Mouse (Mus musculus): ENCODE results near the gene Scap. TPM values are rescaled to one million over a fixed set of nuclear protein-coding genes. Genes with fewer than 3 reads are reported as not detected.
"Not testable (repeated sequence)": the region's sequence is repeated elsewhere in the genome, so short reads cannot be mapped to it uniquely, and the experiment has no call there.

Scap gene
- polyA plus RNA-seq, 1 experiment from 2014 or later, result 28.4 TPM

DNA sequence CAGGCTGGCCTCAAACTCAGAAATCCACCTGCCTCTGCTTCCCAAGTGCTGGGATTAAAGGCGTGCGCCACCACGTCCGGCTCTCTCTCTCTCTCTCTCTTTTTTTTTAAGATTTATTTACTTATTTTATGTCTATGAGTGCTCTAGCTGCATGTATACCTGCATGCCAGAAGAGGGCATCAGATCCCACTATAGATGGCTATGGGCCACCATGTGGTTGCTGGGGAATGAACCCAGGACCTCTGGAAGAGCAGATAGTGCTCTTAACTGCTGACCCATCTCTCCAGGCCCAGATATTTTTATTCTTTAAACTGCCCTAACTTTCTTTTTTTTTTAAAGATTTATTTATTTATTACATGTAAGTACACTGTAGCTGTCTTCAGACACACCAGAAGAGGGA is 70.2 kb downstream of the Scap start:
- H3K27me3 ChIP-seq (ENCODE audit: control insufficient read depth, insufficient read depth, low read length); H3K4me1 ChIP-seq (ENCODE audit: control insufficient read depth, insufficient read depth, low read length); ATAC-seq (ENCODE audit: insufficient number of reproducible peaks, insufficient read depth, low FRiP score, low read depth); H3K36me3 ChIP-seq (ENCODE audit: control insufficient read depth, insufficient read depth, low read length); H3K9me3 ChIP-seq (ENCODE audit: control insufficient read depth, low read depth, low read length); H3K4me3 ChIP-seq (ENCODE audit: low read depth, low read length); H3K27ac ChIP-seq (ENCODE audit: low read length); H3K9ac ChIP-seq (replicated peaks; ENCODE audit: low read depth, low read length); H3K4me2 ChIP-seq (replicated peaks; ENCODE audit: low read depth, low read length): not testable (repeated sequence)
- 86% methylated on average over 4 of the region's 4 CpGs for whole genome bisulfite sequencing

- H3K9me3 ChIP-seq (ENCODE audit: control insufficient read depth, low read depth, low read length), result no peaks in the 10 kb centered on the region
- peak overlapping the region; percentile 71 for H3K4me2 ChIP-seq (replicated peaks; ENCODE audit: low read depth, low read length)
- H3K27ac ChIP-seq (ENCODE audit: low read length), result peak overlapping the region; percentile 71; the same call in 1 of the 2 replicates
- H3K27me3 ChIP-seq (ENCODE audit: control insufficient read depth, insufficient read depth, low read length), result no peaks in the 10 kb centered on the region
- peak; percentile 16 for ATAC-seq (ENCODE audit: insufficient number of reproducible peaks, insufficient read depth, low FRiP score, low read depth)
- peak overlapping the region; percentile 64 for H3K4me3 ChIP-seq (ENCODE audit: low read depth, low read length)
- peaks cover 7% of the 10 kb centered on the region for H3K4me1 ChIP-seq (ENCODE audit: control insufficient read depth, insufficient read depth, low read length)
- H3K9ac ChIP-seq (replicated peaks; ENCODE audit: low read depth, low read length), result peak overlapping the region; percentile 72
- H3K36me3 ChIP-seq (ENCODE audit: control insufficient read depth, insufficient read depth, low read length), result peaks cover 9% of the 10 kb centered on the region
- under 1% methylated on average over 40 of the region's 41 CpGs for WGBS
These were observed 74.4 kb downstream of the Scap start for GRCm38 (mm10) chr9:110407311-110408098.

DNA sequence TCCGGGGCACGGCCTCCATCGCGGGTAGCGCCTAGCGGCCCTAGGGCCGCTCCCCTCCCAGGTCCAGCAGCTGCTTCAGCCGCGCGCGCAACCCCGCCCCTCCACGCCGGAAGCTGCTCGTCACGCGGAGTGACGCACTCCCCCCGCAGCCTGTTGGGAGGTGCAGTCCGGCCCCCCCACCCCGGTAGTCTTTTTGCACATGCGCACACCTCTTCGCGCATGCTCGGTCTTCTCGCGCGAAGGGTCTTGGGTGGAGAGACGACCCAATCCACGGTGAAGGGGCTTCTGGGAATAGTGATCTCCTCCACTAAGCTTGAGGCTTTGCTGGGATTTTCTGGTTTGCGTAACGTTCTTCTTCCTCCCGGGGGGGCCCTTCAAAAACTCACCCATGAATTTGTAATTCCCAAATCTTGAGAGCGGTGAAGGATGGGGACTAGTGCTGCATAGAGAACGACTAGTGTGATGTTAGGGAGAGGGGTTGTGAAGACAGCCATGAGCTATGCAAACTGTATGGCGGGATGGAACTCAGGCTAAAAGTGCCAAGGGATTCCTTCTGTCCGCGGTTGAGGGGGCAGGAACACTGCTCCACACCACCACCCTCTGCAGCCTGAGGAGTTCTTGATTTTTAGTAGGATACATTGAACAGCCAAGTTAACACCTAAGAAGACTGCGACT is 75.1 kb downstream of the Scap start, which contains the start of gene Ptpn23:
TSS of gene Ptpn23 (minus strand) at position 115 of the 675 bp plus-strand sequence.
- H3K27me3 ChIP-seq (ENCODE audit: control insufficient read depth, insufficient read depth, low read length), result no peaks in the 10 kb centered on the region
- peak within 1 kb of the TSS; percentile 71 for H3K4me2 ChIP-seq (replicated peaks; ENCODE audit: low read depth, low read length)
- H3K27ac ChIP-seq (ENCODE audit: low read length), result peak within 1 kb of the TSS; percentile 84
- peak within 1 kb of the TSS; percentile 72 for H3K9ac ChIP-seq (replicated peaks; ENCODE audit: low read depth, low read length)
- peaks cover 7% of the 10 kb centered on the region for H3K4me1 ChIP-seq (ENCODE audit: control insufficient read depth, insufficient read depth, low read length)
- peaks cover 6% of the 10 kb centered on the region; the same call in 1 of the 2 replicates for H3K36me3 ChIP-seq (ENCODE audit: control insufficient read depth, insufficient read depth, low read length)
- ATAC-seq (ENCODE audit: insufficient number of reproducible peaks, insufficient read depth, low FRiP score, low read depth), result peak; percentile 95
- no peaks in the 10 kb centered on the region for H3K9me3 ChIP-seq (ENCODE audit: control insufficient read depth, low read depth, low read length)
- H3K4me3 ChIP-seq (ENCODE audit: low read depth, low read length), result peak within 1 kb of the TSS; percentile 64
- WGBS, result under 1% methylated on average over 39 of the region's 39 CpGs

DNA sequence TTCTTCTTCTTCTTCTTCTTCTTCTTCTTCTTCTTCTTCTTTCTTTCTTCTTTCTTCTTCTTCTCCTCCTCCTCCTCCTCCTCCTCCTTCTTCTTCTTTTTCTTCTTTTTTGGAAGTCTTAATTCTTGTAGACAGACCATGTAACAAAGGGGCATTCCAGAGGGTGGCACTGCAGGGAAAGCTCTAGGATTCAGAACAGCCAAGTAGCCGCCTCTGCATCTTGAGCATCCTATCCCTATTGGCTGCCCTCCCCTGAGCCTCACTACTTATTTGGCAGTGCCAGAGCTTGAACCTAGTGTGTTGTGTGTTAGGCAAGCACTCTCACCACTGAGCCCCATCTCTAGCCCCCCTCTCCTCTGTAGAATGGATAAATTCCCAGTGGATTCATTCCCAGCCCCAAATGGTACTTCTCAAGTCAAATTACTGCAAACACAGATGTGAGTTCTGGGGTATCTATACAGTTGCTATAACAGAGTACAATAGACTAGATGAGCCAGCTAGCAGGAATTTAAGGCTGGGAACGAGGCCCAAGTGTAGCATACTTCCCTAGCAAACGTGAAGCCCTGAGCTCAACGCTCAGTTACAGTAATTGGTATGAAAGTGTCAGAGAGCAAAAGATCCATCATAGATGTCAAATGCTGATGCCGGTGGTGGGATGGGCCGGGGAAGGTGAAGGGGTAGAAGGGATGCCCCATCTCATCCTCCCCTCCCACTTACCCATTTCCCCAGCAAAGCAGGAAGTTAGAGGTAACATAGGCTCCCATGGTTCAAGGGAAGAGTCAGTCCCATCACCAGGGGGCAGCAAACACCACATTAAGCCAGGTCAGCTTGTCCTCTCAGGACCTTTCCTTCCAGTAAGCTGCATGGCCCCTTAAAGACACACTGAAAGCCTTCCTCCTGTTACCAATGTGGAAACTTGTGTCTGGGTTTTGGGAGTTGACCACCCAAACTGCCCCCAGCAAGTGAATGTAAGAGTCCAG is 78.1 kb downstream of the Scap start:
- H3K27me3 ChIP-seq (ENCODE audit: control insufficient read depth, insufficient read depth, low read length), result no peaks in the 10 kb centered on the region
- no peak overlapping the region for H3K4me2 ChIP-seq (replicated peaks; ENCODE audit: low read depth, low read length)
- 35% methylated on average over 6 of the region's 6 CpGs for WGBS
- no peak for ATAC-seq (ENCODE audit: insufficient number of reproducible peaks, insufficient read depth, low FRiP score, low read depth)
- H3K9ac ChIP-seq (replicated peaks; ENCODE audit: low read depth, low read length), result no peak overlapping the region
- no peak overlapping the region for H3K4me3 ChIP-seq (ENCODE audit: low read depth, low read length)
- H3K9me3 ChIP-seq (ENCODE audit: control insufficient read depth, low read depth, low read length), result no peaks in the 10 kb centered on the region
- no peaks in the 10 kb centered on the region for H3K36me3 ChIP-seq (ENCODE audit: control insufficient read depth, insufficient read depth, low read length)
- H3K4me1 ChIP-seq (ENCODE audit: control insufficient read depth, insufficient read depth, low read length), result peaks cover 7% of the 10 kb centered on the region
- H3K27ac ChIP-seq (ENCODE audit: low read length), result no peak overlapping the region

- Histone ChIP-seq H3K36me3 (ENCODE audit: control insufficient read depth, insufficient read depth, low read length) (no peaks in the 10 kb centered on the region), H3K27ac (ENCODE audit: low read length) (no peak overlapping the region), H3K4me1 (ENCODE audit: control insufficient read depth, insufficient read depth, low read length) (no peaks in the 10 kb centered on the region), H3K4me2 (replicated peaks; ENCODE audit: low read depth, low read length) (no peak overlapping the region), H3K4me3 (ENCODE audit: low read depth, low read length) (no peak overlapping the region), H3K9me3 (ENCODE audit: control insufficient read depth, low read depth, low read length) (no peaks in the 10 kb centered on the region), H3K9ac (replicated peaks; ENCODE audit: low read depth, low read length) (no peak overlapping the region), H3K27me3 (ENCODE audit: control insufficient read depth, insufficient read depth, low read length) (no peaks in the 10 kb centered on the region)
- 72% methylated on average over 7 of the region's 7 CpGs for WGBS
- ATAC-seq (ENCODE audit: insufficient number of reproducible peaks, insufficient read depth, low FRiP score, low read depth), result no peak
These were observed 79.8 kb downstream of the Scap start for GRCm38 (mm10) chr9:110412926-110413325.

GRCm38 (mm10) chr9:110413785-110414184 is 80.7 kb downstream of the Scap start:
- Histone ChIP-seq H3K9ac (replicated peaks; ENCODE audit: low read depth, low read length) (no peak overlapping the region), H3K27me3 (ENCODE audit: control insufficient read depth, insufficient read depth, low read length) (no peaks in the 10 kb centered on the region), H3K4me1 (ENCODE audit: control insufficient read depth, insufficient read depth, low read length) (no peaks in the 10 kb centered on the region), H3K36me3 (ENCODE audit: control insufficient read depth, insufficient read depth, low read length) (no peaks in the 10 kb centered on the region), H3K4me3 (ENCODE audit: low read depth, low read length) (no peak overlapping the region), H3K4me2 (replicated peaks; ENCODE audit: low read depth, low read length) (no peak overlapping the region), H3K9me3 (ENCODE audit: control insufficient read depth, low read depth, low read length) (no peaks in the 10 kb centered on the region), H3K27ac (ENCODE audit: low read length) (no peak overlapping the region)
- ATAC-seq (ENCODE audit: insufficient number of reproducible peaks, insufficient read depth, low FRiP score, low read depth), result no peak
- 50% methylated on average over 9 of the region's 9 CpGs for WGBS

- Histone ChIP-seq H3K4me3 (ENCODE audit: low read depth, low read length) (no peak within 1 kb of the TSS), H3K36me3 (ENCODE audit: control insufficient read depth, insufficient read depth, low read length) (no peaks in the 10 kb centered on the region), H3K4me2 (replicated peaks; ENCODE audit: low read depth, low read length) (no peak within 1 kb of the TSS), H3K27ac (ENCODE audit: low read length) (no peak within 1 kb of the TSS), H3K27me3 (ENCODE audit: control insufficient read depth, insufficient read depth, low read length) (no peaks in the 10 kb centered on the region), H3K9ac (replicated peaks; ENCODE audit: low read depth, low read length) (no peak within 1 kb of the TSS), H3K4me1 (ENCODE audit: control insufficient read depth, insufficient read depth, low read length) (no peaks in the 10 kb centered on the region), H3K9me3 (ENCODE audit: control insufficient read depth, low read depth, low read length) (no peaks in the 10 kb centered on the region)
- ATAC-seq (ENCODE audit: insufficient number of reproducible peaks, insufficient read depth, low FRiP score, low read depth), result no peak
- 88% methylated on average over 12 of the region's 12 CpGs for WGBS
These were observed 86.5 kb downstream of the Scap start, which contains the start of gene Ngp for GRCm38 (mm10) chr9:110419511-110420112. Gene Ngp (plus strand): TSS chr9:110419747.

All from stomach, embryonic 14.5 days (tissue).